Mouse (Mus musculus) ES-E14 (cell line): ENCODE results near the gene Atpaf1. TPM values are rescaled to one million over a fixed set of nuclear protein-coding genes. Genes with fewer than 3 reads are reported as not detected.

Experiments
- DNase-seq: peaks from one replicate; pipeline ENCODE4 v3.0.0-alpha.2; 2013; ENCODE audit warnings: low read depth, low spot score
- H3K27ac ChIP-seq: 2 replicates; pipeline ENCODE4 v1.5.1; 2012; ENCODE audit warnings: low read depth, mild to moderate bottlenecking, low read length, moderate library complexity, mixed read lengths; ENCODE audit not compliant: poor library complexity, insufficient read depth, severe bottlenecking
- H3K36me3 ChIP-seq: 2 replicates; pipeline ENCODE4 v1.6.1; 2012; ENCODE audit warnings: mild to moderate bottlenecking, low read length, moderate library complexity, mixed read lengths; ENCODE audit not compliant: control insufficient read depth, poor library complexity, insufficient read depth, severe bottlenecking
- H3K4me1 ChIP-seq, 2 experiments: fragments of 150-350 bp in 1 of 2; sonication (generic) in 1 of 2; 2 replicates each; pipeline ENCODE4 v1.6.1; 2012; ENCODE audit warnings: low read length in 2 of 2, mild to moderate bottlenecking in 1 of 2, mixed read lengths in 1 of 2; ENCODE audit not compliant: control insufficient read depth in 2 of 2, insufficient read depth in 2 of 2, poor library complexity in 1 of 2
- H3K4me3 ChIP-seq, 2 experiments: fragments of 150-350 bp in 1 of 2; sonication (generic) in 1 of 2; 2 replicates each; pipeline ENCODE4 v1.5.1; 2012; ENCODE audit warnings: low read length in 2 of 2, low read depth in 1 of 2, mild to moderate bottlenecking in 1 of 2, mixed read lengths in 1 of 2; ENCODE audit not compliant: insufficient read depth in 1 of 2, poor library complexity in 1 of 2, severe bottlenecking in 1 of 2
- H3K9ac ChIP-seq: 2 replicates; pipeline ENCODE4 v1.6.1; 2012; ENCODE audit warnings: low read depth, mild to moderate bottlenecking, low read length, mixed read lengths; ENCODE audit not compliant: poor library complexity, insufficient read depth, severe bottlenecking
- H3K9me3 ChIP-seq: fragments of 150-350 bp; sonication (generic); 2 replicates; pipeline ENCODE4 v1.6.1; 2012; ENCODE audit warnings: low read depth, mild to moderate bottlenecking, low read length; ENCODE audit not compliant: control insufficient read depth, insufficient read depth
- CHD2 ChIP-seq: IDR thresholded peaks from 2 replicates; pipeline ENCODE4 v1.6.1; 2014; ENCODE audit warnings: mild to moderate bottlenecking, low read depth, low read length, inconsistent platforms
- HCFC1 ChIP-seq: IDR thresholded peaks from 2 replicates; pipeline ENCODE4 v1.6.1; 2012; ENCODE audit warnings: low read length, inconsistent platforms, borderline replicate concordance; ENCODE audit not compliant: insufficient read depth
- MAFK ChIP-seq: IDR thresholded peaks from 2 replicates; pipeline ENCODE4 v1.6.1; 2014; ENCODE audit warnings: mild to moderate bottlenecking, low read depth, low read length, inconsistent platforms; ENCODE audit not compliant: insufficient read depth
- ZC3H11A ChIP-seq: IDR thresholded peaks from 2 replicates; pipeline ENCODE4 v1.6.1; 2012; ENCODE audit warnings: low read depth, mild to moderate bottlenecking, inconsistent platforms, low read length, borderline replicate concordance
- ZNF384 ChIP-seq: IDR thresholded peaks from 2 replicates; pipeline ENCODE4 v1.6.1; 2012; ENCODE audit warnings: low read depth, low read length, inconsistent platforms
- in situ Hi-C, 2 experiments: fragments of 600-800 bp; cut with MboI; formaldehyde crosslinking; loops; one replicate each; pipeline ENCODE4 v1.15.1; 2025; ENCODE audit warnings: low sequenced_read_pairs in 2 of 2, inconsistent platforms in 1 of 2; ENCODE audit not compliant: unreplicated experiment in 2 of 2
- total RNA-seq: library from RNA; depleted of rRNA; stranded (reverse); fragments of 300-350 nt; gene quantifications from 2 replicates; pipeline ENCODE4 v1.2.3, GENCODE M21; 2012

Gene Atpaf1
- total RNA-seq, 1 experiment, result 22.1 TPM

DNA sequence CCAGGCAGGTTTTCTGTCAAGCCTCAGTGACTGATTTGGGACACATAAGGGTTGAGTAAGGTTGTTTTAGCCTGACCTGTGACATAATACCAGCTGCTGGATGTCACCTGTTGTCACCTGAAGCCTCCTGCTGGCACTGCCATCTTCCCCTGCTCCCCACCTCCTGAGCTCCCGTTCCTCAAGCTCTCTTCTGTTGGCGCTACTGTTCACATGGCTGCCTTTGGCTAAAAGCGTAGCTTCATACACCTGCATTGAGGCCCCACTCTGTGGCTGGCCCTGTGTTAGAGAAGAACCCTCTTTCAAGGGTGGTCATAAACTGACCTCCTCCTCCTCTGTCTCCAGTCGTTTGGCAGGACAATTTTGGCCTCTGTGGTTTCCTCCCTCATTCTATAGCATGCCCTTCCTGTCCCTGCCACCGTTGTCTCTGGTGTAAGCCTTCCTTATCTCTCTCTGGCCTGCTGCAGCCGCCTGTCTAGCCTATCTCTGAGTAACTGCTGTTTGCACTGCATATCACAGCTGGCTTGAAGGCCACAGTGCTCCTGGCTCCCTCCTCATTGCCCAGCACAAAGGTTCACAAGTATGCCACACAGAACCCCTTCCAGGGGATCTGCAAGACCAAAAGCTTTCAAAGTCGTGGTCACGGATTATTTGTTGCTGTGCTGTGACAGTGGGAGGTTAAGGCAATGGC is 64.5 kb downstream of the Atpaf1 start:
- in situ Hi-C loops, result no loop called here
- Histone ChIP-seq H3K4me1 (no peaks in the 10 kb centered on the region), H3K36me3 (peaks cover 9% of the 10 kb centered on the region; the same call in 1 of the 2 replicates), H3K4me3 (no peak overlapping the region), H3K9me3 (no peaks in the 10 kb centered on the region), H3K27ac (no peak overlapping the region), H3K9ac (no peak overlapping the region)
- TF ChIP-seq HCFC1 (no peak), MAFK (no peak)
- DNase-seq, result no peak

DNA sequence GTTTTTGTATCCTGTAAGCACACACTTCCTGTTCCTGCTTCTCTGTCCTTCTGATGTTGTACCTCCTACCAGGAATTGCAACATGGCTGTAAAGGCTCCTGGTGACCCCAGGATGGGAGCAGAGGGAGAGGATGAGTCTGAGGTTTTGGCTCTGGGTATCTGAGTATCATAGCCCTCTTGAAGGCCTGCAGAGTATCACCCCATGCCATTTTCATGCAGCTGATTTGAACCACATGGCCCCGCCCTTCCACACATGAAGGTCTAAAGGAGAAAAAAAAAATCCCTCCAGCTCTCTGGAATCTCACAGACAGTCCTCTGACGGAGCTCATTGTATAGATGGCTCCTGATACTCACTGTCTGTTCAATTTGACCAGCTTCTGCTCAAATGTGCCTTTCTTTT is 65.5 kb downstream of the Atpaf1 start:
- H3K4me1 ChIP-seq, result no peaks in the 10 kb centered on the region
- no peak overlapping the region for H3K4me3 ChIP-seq
- no peak overlapping the region for H3K27ac ChIP-seq
- in situ Hi-C loops, result no loop called here
- peaks cover 9% of the 10 kb centered on the region; the same call in 1 of the 2 replicates for H3K36me3 ChIP-seq
- TF ChIP-seq CHD2 (no peak), ZNF384 (no peak), HCFC1 (no peak), MAFK (no peak), ZC3H11A (no peak)
- no peak overlapping the region for H3K9ac ChIP-seq
- no peaks in the 10 kb centered on the region for H3K9me3 ChIP-seq
- DNase-seq, result no peak

DNA sequence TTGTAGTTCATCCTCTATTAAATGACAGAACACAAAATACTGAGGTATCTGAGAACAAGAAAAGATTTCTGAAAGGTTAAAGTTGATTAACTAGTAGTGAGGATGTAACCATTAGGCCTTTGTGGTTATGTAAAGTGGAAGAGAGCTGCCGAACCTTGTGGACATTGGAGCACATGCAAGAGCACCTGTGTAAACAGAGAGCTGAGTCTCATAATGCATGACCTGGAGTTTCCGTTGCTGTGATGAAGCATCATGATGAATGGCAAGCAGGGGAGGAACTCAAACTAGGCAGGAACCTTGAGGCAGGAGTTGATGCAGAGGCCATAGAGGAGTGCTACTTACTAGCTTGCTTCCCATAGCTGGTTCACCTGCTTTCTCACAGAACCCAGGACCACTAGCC is 66.0 kb downstream of the Atpaf1 start:
- H3K27ac ChIP-seq, result no peak overlapping the region
- no peaks in the 10 kb centered on the region for H3K9me3 ChIP-seq
- peaks cover 9% of the 10 kb centered on the region; the same call in 1 of the 2 replicates for H3K36me3 ChIP-seq
- no peak for DNase-seq
- no peak overlapping the region for H3K9ac ChIP-seq
- no peaks in the 10 kb centered on the region for H3K4me1 ChIP-seq
- in situ Hi-C loops, result no loop called here
- H3K4me3 ChIP-seq, result no peak overlapping the region
- no peak for TF ChIP-seq HCFC1
- TF ChIP-seq ZC3H11A, result no peak
- TF ChIP-seq CHD2, result no peak
- no peak for TF ChIP-seq ZNF384
- no peak for TF ChIP-seq MAFK

DNA sequence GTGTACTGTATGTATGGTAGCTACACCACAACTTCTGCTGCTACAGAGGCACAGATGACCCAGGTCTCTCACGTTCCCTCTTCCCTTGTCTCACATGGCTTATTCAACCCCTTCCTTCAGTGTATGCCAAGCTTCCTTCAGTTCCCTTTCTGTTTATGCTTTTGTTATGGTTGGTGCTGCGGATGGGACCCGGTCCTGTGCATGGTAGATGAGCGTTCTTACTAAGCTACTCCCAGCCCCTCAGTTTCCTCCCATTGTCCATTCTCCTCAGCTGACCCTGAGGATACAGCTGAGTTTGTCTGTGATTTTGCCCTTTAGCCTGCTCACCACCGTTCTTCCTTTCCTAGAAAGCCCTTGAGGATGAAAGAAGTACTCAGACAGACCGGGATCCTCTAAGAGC is 67.0 kb downstream of the Atpaf1 start:
- DNase-seq, result no peak
- H3K4me3 ChIP-seq, result no peak overlapping the region
- TF ChIP-seq ZC3H11A (no peak), HCFC1 (no peak)
- H3K4me1 ChIP-seq, result no peaks in the 10 kb centered on the region
- no peak overlapping the region for H3K9ac ChIP-seq
- in situ Hi-C loops, result no loop called here
- no peak overlapping the region for H3K27ac ChIP-seq
- no peaks in the 10 kb centered on the region for H3K9me3 ChIP-seq
- peaks cover 9% of the 10 kb centered on the region; the same call in 1 of the 2 replicates for H3K36me3 ChIP-seq

DNA sequence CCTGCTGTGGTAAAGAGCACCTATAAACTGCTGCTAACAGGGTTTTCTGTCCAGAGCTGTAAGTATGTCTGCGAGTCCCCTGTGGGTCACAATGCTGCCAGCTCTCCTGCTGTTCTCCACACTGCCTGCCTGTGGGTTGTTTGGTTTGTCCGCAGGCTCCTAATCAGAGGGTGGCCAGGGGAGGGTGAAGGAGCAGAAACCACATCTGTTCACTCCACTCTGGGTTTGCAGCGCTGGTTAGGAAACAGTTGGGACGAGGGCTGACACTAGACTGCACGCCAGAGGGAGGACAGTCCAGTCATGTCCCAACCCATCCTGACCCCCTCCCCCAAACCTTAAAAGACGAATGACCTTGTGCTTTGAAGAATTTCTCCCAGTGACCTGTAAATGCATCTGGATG is 70.5 kb downstream of the Atpaf1 start:
- no peak for DNase-seq
- no peak overlapping the region for H3K9ac ChIP-seq
- TF ChIP-seq CHD2 (no peak), HCFC1 (no peak), MAFK (no peak), ZNF384 (no peak), ZC3H11A (no peak)
- in situ Hi-C loops, result no loop called here
- no peaks in the 10 kb centered on the region for H3K9me3 ChIP-seq
- H3K4me1 ChIP-seq, result no peaks in the 10 kb centered on the region
- H3K27ac ChIP-seq, result no peak overlapping the region
- peaks cover 12% of the 10 kb centered on the region; the same call in 1 of the 2 replicates for H3K36me3 ChIP-seq
- H3K4me3 ChIP-seq, result no peak overlapping the region
